Mouse (Mus musculus): ENCODE measurements around the gene D030056L22Rik.

Gene D030056L22Rik

DNA sequence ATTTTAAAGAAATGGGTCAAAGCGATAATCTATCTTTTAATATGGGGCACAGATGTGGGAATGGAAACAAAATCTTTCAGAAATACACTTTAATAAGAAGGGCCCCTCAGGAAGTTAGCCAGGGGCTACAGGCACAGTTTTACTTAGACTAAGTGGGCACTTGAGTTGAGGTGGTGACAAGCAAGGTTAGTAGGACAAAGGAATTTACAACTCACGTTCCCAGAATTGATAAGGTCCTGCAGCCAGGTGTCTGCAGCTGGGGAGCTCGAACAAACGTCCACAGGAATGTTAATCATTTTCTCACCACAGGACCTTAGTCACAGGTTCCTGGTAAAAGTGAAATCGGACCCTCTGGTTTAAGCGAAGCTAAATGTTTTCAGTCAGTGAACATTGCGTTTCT lies 18.1 kb downstream of the D030056L22Rik start:
- no peak for DNase-seq (ENCODE audit: low spot score)

DNA sequence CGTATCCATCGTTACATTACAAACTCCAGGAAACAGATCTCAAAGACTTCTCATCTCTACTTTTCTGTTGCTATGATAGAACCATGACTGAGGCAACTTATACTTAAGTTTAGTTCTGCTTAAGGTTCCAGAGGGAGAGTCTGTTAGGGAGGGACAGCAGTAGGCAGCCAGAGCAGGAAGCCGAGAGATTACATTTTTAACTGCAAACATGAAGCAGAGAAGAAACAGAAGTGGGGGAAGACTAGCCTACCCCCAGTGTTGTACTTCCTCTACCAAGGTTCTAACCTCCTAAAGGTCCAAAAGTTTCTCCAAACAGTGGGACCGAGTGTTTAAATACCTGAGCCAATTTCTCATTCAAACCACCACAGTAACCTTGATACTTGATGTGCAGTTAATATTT lies 22.9 kb downstream of the D030056L22Rik start:
- DNase-seq (ENCODE audit: low spot score) = no peak

DNA sequence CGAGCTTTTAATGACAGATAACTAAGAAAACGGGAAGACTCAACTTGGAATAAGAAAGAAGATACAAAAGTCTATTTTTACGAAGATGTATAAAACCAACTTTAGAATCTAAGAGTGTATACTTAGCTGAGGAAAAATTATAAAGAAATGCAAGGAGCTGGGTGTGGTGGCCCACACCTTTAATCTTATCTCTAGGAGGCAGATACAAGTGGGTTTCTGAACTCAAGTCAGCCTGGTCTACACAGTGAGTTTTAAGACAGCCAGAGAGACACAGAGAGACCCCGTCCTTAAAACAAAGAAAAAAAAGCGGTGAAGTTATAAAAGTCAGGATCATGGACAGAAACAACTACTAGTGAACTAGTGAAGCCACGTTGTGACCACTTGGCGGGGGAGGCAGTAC lies 26.2 kb downstream of the D030056L22Rik start:
- no peak for DNase-seq (ENCODE audit: low spot score)

DNA sequence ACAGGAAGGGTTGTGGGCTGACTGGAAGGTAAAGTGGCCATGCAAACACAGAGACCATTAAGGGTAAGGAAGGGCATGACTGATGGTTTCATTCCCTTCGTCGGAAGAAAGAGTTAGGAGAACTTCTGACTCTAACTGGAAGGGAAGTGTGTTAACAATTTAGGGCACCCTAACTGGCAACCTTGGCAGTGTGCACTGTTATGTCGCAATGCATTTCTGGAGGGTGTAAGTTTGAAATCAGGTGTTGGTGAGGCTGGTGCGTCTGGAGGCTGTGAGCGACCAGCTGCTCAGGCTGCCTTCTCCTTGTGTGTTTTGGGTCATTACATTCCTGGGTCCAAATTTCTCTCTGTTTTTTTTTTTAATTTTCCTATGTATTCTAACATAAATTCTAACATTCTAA lies 31.0 kb downstream of the D030056L22Rik start:
- DNase-seq (ENCODE audit: low spot score) = peak; percentile 28

DNA sequence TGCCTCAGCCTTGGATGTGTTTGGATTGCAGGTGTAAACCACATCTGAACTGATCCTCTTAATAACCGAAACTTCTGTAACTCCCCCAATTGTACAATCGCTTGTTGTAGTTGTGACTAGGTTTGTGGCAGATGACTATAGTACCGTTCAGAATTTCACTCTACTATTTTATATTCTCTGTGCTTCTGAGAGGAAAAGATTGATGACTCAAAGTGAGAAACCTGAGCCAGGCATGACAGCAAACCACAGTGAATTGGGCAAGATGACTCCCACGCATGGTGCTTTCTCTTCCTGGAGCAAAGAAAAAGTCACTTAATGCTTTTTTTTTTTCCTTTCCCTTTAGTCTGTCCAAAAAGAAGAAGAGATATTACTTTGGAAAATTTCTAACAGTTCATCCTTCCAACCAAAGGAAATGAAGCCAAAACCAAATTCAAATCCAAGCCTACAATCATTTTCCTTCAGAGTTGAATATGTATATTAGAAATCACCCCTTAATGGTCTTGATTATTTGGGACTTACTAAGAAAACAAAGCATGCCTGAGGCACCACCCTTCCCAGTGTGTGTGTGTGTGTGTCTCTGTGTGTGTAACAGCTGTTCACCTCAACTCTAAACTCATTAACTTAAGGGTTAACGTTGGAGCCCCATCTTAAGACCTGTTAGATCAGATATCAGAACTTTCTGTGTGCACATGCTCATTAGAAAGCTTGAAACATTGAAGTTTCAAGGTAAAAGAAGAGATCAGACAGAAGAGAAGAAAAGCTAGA lies 33.8 kb downstream of the D030056L22Rik start:
- DNase-seq (ENCODE audit: low spot score) = peak; percentile 62

DNA sequence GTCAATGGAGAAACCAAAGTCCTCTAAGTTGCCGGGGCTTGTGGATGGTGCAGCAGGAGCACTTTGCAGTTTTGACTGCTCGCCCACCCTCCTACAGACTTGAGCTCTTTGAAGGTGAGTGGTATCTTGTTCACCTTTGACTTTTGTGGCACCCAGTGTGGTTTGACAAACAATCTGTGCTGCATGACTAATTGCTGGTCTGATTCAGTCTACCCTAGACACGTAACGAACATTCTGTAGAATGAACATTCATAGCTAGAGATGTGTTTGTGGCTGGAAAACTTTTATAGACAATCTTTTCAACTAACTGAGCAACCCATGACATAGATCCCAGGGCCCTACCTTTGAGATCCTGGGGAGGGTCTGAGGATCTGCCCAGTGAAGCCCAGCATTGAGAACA lies 34.4 kb downstream of the D030056L22Rik start:
- no peak for DNase-seq (ENCODE audit: low spot score)

DNA sequence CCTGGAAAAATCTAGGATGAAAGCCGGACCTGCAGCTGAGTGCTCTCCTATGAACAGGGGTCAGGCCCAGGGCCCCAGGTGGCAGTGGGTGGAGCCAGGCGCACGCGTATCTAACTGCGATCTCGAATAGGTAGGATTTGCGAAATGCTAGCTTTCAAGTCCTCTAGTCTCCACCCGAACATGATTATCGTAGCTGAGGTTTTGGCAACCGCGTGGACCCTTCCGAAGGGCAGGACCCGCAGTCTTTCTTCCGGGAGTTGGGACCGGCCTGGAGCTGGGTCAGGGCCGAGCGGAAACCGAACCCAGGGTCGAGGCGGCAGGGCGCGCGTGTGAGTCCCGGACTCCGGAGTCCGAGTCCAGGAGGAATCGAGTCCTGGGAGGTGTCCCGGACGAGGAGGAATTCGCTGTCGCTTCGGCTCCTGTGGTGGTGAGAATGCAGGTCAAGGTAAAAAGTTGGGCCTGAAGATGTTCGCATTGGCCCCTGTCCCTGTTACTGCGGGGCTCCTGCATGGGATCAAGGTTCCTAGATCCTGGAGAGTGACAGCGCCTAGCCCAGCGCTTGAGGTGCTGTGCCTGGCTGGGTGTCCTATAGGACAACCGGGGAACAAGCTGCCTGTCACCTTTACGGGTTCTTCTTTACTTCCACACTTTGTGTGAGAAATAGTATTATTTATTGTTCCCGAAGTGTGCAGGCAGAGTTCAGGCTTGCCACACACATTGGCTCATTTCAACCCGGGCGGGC lies 36.8 kb downstream of the D030056L22Rik start, which contains the start of gene Trpm6:
Gene Trpm6 (plus strand): TSS at position 386 of the 742 bp plus-strand sequence.
- no peak for DNase-seq (ENCODE audit: low spot score)

DNA sequence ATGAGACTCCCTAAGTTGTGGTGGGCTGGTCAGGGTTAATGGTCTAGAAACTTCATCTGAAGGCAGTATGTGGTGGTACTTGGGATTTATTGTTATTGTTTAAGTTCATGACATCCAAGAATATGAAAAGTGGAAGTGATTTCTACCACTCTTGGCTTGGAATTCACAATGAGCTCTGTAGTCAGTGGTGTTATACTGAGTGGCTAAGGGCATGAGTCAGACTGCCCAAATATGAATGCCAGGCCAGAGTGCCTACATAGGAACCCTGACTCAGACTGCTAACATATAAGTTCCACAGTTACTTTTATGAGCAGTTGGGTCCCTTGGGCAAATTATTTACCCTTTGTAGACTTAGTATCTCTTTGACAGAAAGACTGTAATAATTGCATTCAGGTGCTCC lies 44.2 kb downstream of the D030056L22Rik start:
- DNase-seq (ENCODE audit: low spot score) = no peak

DNA sequence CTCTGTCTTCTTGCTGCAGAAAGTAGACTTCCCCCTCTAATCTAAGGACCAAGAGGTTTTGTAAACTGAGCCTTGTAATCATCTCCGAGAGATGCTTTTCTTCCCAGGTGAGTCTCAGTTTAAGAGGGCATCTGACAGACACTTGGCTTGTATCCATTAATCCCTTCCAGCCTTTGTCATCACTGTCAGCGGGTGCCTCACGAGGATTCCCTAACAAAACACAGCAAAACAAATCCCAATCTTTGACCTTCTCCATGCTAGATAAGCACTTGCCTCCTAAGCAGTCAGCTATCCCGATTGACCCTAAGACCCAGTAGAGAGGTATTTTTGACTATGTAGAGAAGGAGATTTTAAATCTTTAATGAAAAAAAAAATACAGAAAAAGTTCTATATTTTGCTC lies 44.7 kb downstream of the D030056L22Rik start:
- DNase-seq (ENCODE audit: low spot score) = no peak

DNA sequence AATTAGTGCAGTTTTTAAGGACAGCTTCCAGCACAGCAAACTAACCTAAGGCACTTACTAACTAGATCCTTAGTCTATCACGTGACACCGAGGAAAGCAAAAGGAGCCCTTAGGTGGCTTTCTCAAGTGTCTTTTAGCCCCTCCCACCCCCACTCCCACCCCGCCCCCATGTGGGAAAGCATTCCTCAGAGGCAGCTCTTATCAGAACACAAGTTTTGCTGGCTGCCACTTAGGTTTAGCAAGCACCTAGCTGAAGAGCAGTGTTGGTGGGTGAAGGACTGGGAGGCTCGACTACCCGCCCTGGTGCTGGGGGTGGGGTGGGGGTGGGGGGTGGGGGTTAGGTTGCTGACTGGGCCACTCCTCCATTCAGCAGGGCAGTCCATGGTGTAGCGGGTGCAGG lies 45.3 kb downstream of the D030056L22Rik start:
- no peak for DNase-seq (ENCODE audit: low spot score)

DNA sequence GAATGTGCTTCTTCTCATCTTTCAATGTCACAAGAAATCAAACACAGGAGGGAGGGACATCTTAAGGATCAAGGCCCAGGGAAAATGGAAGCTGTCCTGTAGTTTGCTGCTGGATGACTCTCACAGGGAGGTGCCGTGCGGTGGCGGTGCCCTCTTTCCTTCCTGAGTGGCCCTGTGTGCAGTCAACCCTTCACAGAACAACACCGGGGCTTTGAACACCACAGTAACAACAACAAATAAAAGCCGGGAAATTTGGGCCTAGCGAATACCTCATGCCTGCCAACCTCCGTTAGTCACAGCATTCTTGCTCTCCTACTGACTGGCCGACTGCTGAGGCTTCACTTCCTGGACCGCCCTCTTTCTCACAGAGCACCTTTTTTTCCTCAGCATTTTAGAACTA lies 45.9 kb downstream of the D030056L22Rik start:
- DNase-seq (ENCODE audit: low spot score) = no peak

DNA sequence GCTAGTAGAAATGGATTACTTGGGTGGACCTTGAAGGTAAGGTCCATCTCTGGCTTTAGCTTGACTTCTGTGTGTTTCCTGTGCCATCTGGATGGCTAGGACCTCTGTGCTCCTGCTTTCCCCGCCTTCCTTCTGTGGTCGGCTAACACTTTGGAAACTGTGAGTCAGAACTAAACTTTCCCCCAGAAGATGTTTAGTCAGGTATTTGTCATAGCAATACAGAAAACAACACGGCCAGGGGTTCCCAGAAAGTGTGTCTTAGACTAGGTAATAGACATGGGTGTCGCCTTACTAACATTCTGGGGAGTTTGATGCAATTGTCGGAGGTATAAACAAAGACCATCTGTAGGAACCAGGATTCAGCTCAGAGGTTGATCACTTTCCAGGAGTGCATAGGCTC lies 53.4 kb downstream of the D030056L22Rik start:
- no peak for DNase-seq (ENCODE audit: low spot score)
